Comparison of ENCODE assay signal across 19 mouse cellular contexts in the genomic region with DNA sequence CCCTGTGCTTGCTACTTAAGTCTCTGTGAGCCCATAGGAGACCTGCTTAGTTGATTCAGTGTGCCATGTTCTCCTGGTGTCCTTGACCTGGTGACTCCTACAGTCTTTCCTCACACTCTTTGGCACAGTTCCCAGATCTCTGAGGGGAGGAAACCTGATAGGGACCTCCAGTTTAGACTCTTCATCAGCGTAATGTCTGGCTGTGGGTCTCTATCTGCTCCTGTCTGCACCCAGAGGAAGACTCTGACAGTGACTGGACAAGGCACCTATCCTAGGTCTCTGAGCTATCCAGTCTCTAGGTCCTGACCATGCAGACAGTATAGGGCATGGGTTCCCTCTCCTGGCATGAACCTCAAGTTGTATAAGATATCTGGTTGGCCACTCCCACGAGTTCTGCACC.
DNase-seq lines count a peak whose midpoint lies in the region; ATAC-seq and TF ChIP-seq lines count a peak whose summit lies in the region.
"Had no signal": no experiment of that assay in that cellular context is flagged by ENCODE, and none has a peak within 500 bp of the region (broad histone marks: within the 10 kb centered on the region; RNA-seq: fewer than 3 reads in every experiment).

No protein-coding gene starts in this region.

- no peak overlapping the region for H3K4me2 ChIP-seq in embryonic facial prominence, embryonic 15.5 days (replicated peaks)
- no peak overlapping the region for H3K4me2 ChIP-seq in intestine, embryonic 15.5 days (replicated peaks)
- no peak overlapping the region for H3K4me2 ChIP-seq in intestine, postnatal 0 days (replicated peaks; ENCODE audit: low read depth)
- no peak overlapping the region for H3K4me2 ChIP-seq in liver, postnatal 0 days (ENCODE audit: low read depth, low read length)
- H3K4me2 ChIP-seq: forebrain, embryonic 15.5 days; lung, embryonic 15.5 days; midbrain, embryonic 12.5 days had no signal

- no peak overlapping the region for H3K27ac ChIP-seq in embryonic facial prominence, embryonic 15.5 days (replicated peaks)
- H3K27ac ChIP-seq in embryonic facial prominence, embryonic 10.5 days (replicated peaks), result no peak overlapping the region
- H3K27ac ChIP-seq in intestine, embryonic 15.5 days, result no peak overlapping the region
- no peak overlapping the region for H3K27ac ChIP-seq in intestine, postnatal 0 days (ENCODE audit: low read depth, low read length)
- no peak overlapping the region for H3K27ac ChIP-seq in liver, postnatal 0 days (ENCODE audit: low read depth)
- H3K27ac ChIP-seq: forebrain, embryonic 15.5 days; lung, embryonic 15.5 days; midbrain, embryonic 12.5 days; stomach, postnatal 0 days had no signal

- H3K4me3 ChIP-seq in embryonic facial prominence, embryonic 15.5 days (replicated peaks), result no peak overlapping the region
- no peak overlapping the region for H3K4me3 ChIP-seq in embryonic facial prominence, embryonic 10.5 days
- H3K4me3 ChIP-seq in intestine, embryonic 15.5 days (replicated peaks), result no peak overlapping the region
- H3K4me3 ChIP-seq in intestine, postnatal 0 days (ENCODE audit: low read depth, low read length), result no peak overlapping the region
- no peak overlapping the region for H3K4me3 ChIP-seq in liver, postnatal 0 days (ENCODE audit: low read depth, low read length)
- H3K4me3 ChIP-seq: forebrain, embryonic 15.5 days; lung, embryonic 15.5 days; midbrain, embryonic 12.5 days had no signal

- H3K9ac ChIP-seq in embryonic facial prominence, embryonic 15.5 days, result no peak overlapping the region
- H3K9ac ChIP-seq in intestine, embryonic 15.5 days, result no peak overlapping the region
- H3K9ac ChIP-seq in intestine, postnatal 0 days (ENCODE audit: low read depth, low read length), result no peak overlapping the region
- no peak overlapping the region for H3K9ac ChIP-seq in liver, postnatal 0 days (replicated peaks)
- H3K9ac ChIP-seq: forebrain, embryonic 15.5 days; lung, embryonic 15.5 days; midbrain, embryonic 12.5 days had no signal

- WGBS in embryonic facial prominence, embryonic 15.5 days, result 63% methylated on average over 2 of the region's 2 CpGs
- WGBS in embryonic facial prominence, embryonic 10.5 days, result 79% methylated on average over 2 of the region's 2 CpGs
- WGBS in intestine, embryonic 15.5 days, result 68% methylated on average over 2 of the region's 2 CpGs
- 66% methylated on average over 2 of the region's 2 CpGs for WGBS in intestine, postnatal 0 days
- WGBS in liver, postnatal 0 days (ENCODE audit: insufficient replicate concordance), result 50% methylated on average over 2 of the region's 2 CpGs

- no peaks in the 10 kb centered on the region for H3K4me1 ChIP-seq in embryonic facial prominence, embryonic 15.5 days
- H3K4me1 ChIP-seq in embryonic facial prominence, embryonic 10.5 days, result no peaks in the 10 kb centered on the region
- H3K4me1 ChIP-seq in intestine, embryonic 15.5 days (replicated peaks), result no peaks in the 10 kb centered on the region
- H3K4me1 ChIP-seq in intestine, postnatal 0 days (replicated peaks; ENCODE audit: control insufficient read depth, insufficient read depth, low read length), result no peaks in the 10 kb centered on the region
- peaks cover 13% of the 10 kb centered on the region for H3K4me1 ChIP-seq in liver, postnatal 0 days (ENCODE audit: insufficient read depth)
- H3K4me1 ChIP-seq: lung, embryonic 15.5 days; midbrain, embryonic 12.5 days had no signal

- no peaks in the 10 kb centered on the region for H3K27me3 ChIP-seq in embryonic facial prominence, embryonic 15.5 days
- no peaks in the 10 kb centered on the region for H3K27me3 ChIP-seq in embryonic facial prominence, embryonic 10.5 days (replicated peaks; ENCODE audit: low read depth, poor library complexity, severe bottlenecking)
- H3K27me3 ChIP-seq in intestine, embryonic 15.5 days (replicated peaks), result no peaks in the 10 kb centered on the region
- H3K27me3 ChIP-seq in intestine, postnatal 0 days (replicated peaks; ENCODE audit: control insufficient read depth, insufficient read depth, low read length), result no peaks in the 10 kb centered on the region
- no peaks in the 10 kb centered on the region for H3K27me3 ChIP-seq in liver, postnatal 0 days (ENCODE audit: insufficient read depth, low read length)
- H3K27me3 ChIP-seq: forebrain, embryonic 15.5 days; lung, embryonic 15.5 days; midbrain, embryonic 12.5 days had no signal

- H3K36me3 ChIP-seq in embryonic facial prominence, embryonic 15.5 days, result no peaks in the 10 kb centered on the region
- H3K36me3 ChIP-seq in embryonic facial prominence, embryonic 10.5 days (replicated peaks), result no peaks in the 10 kb centered on the region
- no peaks in the 10 kb centered on the region for H3K36me3 ChIP-seq in intestine, embryonic 15.5 days
- no peaks in the 10 kb centered on the region for H3K36me3 ChIP-seq in intestine, postnatal 0 days (ENCODE audit: control insufficient read depth, insufficient read depth)
- H3K36me3 ChIP-seq in liver, postnatal 0 days (replicated peaks; ENCODE audit: insufficient read depth, low read length), result no peaks in the 10 kb centered on the region
- H3K36me3 ChIP-seq: forebrain, embryonic 15.5 days; G1E; lung, embryonic 15.5 days; midbrain, embryonic 12.5 days had no signal

- no peaks in the 10 kb centered on the region for H3K9me3 ChIP-seq in embryonic facial prominence, embryonic 15.5 days (replicated peaks)
- no peaks in the 10 kb centered on the region for H3K9me3 ChIP-seq in embryonic facial prominence, embryonic 10.5 days
- no peaks in the 10 kb centered on the region for H3K9me3 ChIP-seq in intestine, embryonic 15.5 days
- no peaks in the 10 kb centered on the region for H3K9me3 ChIP-seq in intestine, postnatal 0 days (ENCODE audit: control insufficient read depth)
- H3K9me3 ChIP-seq in liver, postnatal 0 days (ENCODE audit: low read length), result no peaks in the 10 kb centered on the region
- H3K9me3 ChIP-seq: forebrain, embryonic 15.5 days; G1E; lung, embryonic 15.5 days; midbrain, embryonic 12.5 days had no signal

- TF ChIP-seq CTCF in intestine, postnatal 0 days (IDR thresholded peaks at IDR 0.05; ENCODE audit: low read depth), result no peak
- TF ChIP-seq CTCF in liver, postnatal 0 days (IDR thresholded peaks at IDR 0.05; ENCODE audit: low read depth), result no peak

- no peak for TF ChIP-seq EP300 in liver, postnatal 0 days (IDR thresholded peaks at IDR 0.05; ENCODE audit: low read depth)

- ATAC-seq in embryonic facial prominence, embryonic 15.5 days (ENCODE audit: insufficient number of reproducible peaks, low FRiP score, low TSS enrichment, low read depth), result 0 out of 2 replicates have a peak, but pooled peaks have one; percentile 2
- 0 out of 2 replicates have a peak, but pooled peaks have one; percentile 15 for ATAC-seq in intestine, embryonic 15.5 days
- ATAC-seq in intestine, postnatal 0 days, result no peak
- peak; percentile 44; the same call in 1 of the 2 replicates for ATAC-seq in liver, postnatal 0 days
- ATAC-seq: forebrain, embryonic 15.5 days; hindbrain, embryonic 16.5 days had no signal

- no peak for DNase-seq in embryonic facial prominence, embryonic 10.5 days (ENCODE audit: low spot score)
- DNase-seq in adrenal gland, postnatal 10 days, result peak; percentile 43
- DNase-seq in liver, postnatal 0 days, result peak; percentile 48
- DNase-seq in thymus, postnatal 36 days, result no peak
- no peak for DNase-seq in embryo, embryonic 11 days
- DNase-seq: cerebellum, postnatal 25 days; gastrocnemius, postnatal 25 days; kidney, postnatal 14 days; left cerebral cortex, postnatal 4 days; spleen, adult 18-20 months had no signal

Comparison
In these comparisons a context has a peak if more than half of its experiments do, and no peak if none do; other contexts are left out.
1. DNase-seq: peak in adrenal gland, postnatal 10 days (single experiment) and liver, postnatal 0 days (single experiment); none in embryonic facial prominence, embryonic 10.5 days (single experiment), thymus, postnatal 36 days (0 of 2) and embryo, embryonic 11 days (single experiment).